Mouse (Mus musculus) kidney, postnatal 4 days (tissue): Measurements from ENCODE around the gene Taf1b.
"Not testable (repeated sequence)": the region's sequence is repeated elsewhere in the genome, so short reads cannot be mapped to it uniquely, and the experiment has no call there.

Experiments used
- DNase-seq, 2 experiments: peaks; one replicate each; pipeline ENCODE4 v3.0.0; 2021; ENCODE audit warnings: mixed read lengths in 2 of 2

Taf1b gene

DNA sequence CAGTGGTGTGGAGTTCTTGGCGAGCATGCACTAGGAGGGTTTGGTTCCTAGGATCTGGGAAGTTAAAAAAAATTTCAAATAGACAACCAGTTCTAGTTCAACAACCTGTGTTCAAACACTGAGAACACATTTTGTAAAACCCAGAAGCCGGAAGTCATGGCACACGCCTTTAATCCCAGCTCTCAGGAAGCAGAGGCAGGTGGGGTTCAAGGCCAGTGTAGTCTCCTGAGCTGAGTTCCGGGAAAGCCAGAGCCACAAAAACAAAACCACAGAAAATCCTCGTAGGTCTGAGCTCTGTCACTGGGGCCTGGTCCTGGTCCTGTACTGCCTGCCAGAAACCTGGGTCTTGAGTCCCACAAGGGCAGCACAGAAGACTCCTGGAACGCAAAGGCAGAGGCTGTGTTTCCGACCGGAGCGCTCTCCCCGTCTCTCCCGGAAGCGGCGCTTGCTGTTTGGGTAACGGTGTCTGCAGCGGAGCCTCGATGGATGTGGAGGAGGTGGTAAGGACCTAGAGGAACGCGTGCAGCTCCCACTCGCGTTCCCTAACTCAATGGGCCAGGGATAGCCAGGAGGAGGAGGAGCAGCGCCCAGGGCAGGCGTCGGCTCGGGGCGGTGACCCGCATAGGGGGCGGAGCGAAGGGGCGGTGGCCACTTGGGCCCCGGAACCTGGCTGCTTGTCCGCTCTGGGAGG, at the start of gene Taf1b:
Taf1b (plus strand) TSS at position 210 of the 691 bp plus-strand sequence.
- peak; percentile 87 to 90 for DNase-seq

DNA sequence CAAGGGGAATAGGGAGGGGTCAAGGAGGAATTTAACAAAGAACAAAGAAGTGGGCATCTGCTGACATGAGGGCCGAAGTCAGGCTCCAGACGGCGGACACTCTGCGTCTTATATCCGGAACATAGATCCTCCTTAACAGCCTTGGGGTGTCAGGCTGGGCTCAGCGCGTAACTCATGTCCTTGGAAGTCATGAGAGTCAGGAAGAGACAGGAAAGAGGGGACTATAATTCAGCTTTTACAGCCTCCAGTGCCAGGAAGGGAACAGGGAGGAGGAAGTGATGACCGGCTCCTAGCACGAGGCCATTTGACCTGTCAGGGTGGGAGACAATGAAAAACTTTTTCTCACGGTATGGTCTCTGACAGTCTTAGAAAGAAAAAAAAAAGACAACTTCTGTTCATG, 37.8 kb upstream of the Taf1b start:
- DNase-seq = peak in 1 of 2 experiments; percentile 7

DNA sequence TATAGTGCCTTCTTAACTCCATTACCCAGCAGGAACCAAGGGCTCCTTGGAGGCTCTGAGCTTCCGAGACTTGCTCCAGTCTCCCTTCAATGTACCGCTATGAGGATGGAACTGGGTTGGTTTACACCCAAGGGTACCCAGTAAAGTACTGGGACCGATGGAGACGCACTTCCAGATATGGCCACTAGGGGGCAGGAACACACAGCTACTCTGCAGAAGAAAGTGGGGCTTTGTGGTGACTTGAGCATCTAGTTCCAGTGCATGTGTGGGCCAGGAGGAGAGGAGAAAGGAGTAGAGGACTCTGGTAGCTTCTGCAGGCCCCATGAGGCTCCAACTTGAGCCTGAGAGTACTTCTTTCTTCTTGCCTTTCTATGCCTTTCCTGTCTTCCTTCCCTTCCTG, 36.0 kb upstream of the Taf1b start:
- DNase-seq = peak in 1 of 2 experiments; percentile 7

DNA sequence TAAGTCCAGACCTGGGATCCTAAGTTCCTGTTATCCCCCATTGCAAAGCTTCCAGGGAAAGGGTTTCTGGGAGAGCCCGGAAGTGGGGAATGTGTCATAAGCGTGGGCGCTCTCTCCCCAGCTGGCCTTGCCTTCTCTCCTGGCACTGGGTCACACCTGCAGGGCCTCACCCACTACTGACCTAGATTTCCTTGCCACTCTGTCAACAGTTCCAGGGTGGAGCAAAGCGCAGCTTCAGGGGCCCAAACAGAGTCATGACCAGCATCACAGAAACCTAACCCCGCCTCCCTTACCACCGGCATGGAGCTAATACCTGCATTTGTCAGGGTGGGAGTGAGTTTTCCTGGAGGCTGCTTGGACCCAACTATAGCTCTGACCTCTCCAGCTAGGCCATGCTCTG, 34.7 kb upstream of the Taf1b start:
- DNase-seq = not testable (repeated sequence)

- DNase-seq = no peak
Observed at GRCm38 (mm10) chr12:24468966-24469365, 29.2 kb upstream of the Taf1b start.

- peak; percentile 72 to 75 for DNase-seq
Observed at GRCm38 (mm10) chr12:24470943-24471342, 27.2 kb upstream of the Taf1b start.

DNA sequence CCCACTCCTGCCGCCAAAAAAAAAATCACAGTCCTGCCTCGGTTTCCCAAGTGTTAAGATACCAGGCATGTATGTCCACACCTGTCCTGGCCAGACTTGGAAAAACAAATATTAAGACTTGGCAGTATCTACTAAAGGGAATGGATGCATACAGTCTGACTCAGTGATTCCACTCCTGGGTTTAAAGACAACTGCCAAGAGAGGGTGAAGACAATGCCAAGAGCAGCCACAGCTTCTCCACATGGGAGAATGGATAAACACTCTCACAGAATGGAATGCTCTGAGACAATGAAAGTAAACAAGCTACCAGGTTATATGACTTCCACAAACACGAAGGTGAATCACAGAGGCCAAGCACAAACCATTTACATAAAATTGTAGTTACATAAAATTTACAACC, 24.9 kb upstream of the Taf1b start:
- no peak for DNase-seq

- DNase-seq = no peak
Observed at GRCm38 (mm10) chr12:24484930-24485329, 13.2 kb upstream of the Taf1b start.

- DNase-seq = no peak
Observed at GRCm38 (mm10) chr12:24486882-24487281, 11.3 kb upstream of the Taf1b start.

DNA sequence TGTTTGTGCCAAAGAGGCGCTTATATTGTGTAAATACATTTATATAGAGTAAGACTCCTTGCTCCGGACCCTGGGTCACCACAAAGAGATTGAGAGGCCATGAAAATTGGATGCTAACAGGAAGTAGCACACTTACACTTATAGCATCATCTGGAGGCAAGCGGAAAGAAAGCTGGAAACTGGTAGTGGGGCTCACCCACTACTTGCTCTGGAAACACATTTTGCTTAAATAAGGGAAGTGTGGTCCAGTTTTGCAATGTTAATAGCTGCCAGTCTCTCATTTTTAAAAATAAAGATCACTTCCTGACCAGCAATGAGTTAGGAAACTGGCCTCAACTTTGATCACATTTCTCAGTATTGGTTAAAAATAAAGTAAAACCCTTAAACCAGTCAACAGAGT, 5.7 kb upstream of the Taf1b start:
- DNase-seq = not testable (repeated sequence)

- DNase-seq = peak; percentile 25 to 41
Observed at GRCm38 (mm10) chr12:24493011-24493410, 5.1 kb upstream of the Taf1b start.

DNA sequence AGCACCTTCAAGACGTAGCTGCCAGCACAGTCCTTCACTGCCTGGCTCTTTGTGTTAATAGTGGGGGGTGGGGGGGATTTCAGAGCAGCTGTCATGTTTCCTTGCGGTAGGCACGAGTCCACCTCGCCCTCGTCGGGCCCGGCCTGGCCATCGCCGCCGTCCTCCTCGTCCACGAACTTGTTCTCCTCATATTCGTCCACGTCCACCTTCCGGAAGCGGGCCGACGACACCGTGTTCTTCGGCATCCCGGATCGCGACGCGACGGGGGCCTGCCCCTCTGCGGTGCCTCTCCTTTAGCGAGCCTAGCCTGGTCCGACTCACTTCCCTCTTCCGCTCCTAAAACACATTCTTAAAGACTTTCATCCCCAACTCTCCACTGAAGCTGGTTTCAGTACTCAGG, 4.7 kb upstream of the Taf1b start:
- peak; percentile 20 to 37 for DNase-seq

- DNase-seq = not testable (repeated sequence)
Observed at GRCm38 (mm10) chr12:24494791-24495190, 3.4 kb upstream of the Taf1b start.

DNA sequence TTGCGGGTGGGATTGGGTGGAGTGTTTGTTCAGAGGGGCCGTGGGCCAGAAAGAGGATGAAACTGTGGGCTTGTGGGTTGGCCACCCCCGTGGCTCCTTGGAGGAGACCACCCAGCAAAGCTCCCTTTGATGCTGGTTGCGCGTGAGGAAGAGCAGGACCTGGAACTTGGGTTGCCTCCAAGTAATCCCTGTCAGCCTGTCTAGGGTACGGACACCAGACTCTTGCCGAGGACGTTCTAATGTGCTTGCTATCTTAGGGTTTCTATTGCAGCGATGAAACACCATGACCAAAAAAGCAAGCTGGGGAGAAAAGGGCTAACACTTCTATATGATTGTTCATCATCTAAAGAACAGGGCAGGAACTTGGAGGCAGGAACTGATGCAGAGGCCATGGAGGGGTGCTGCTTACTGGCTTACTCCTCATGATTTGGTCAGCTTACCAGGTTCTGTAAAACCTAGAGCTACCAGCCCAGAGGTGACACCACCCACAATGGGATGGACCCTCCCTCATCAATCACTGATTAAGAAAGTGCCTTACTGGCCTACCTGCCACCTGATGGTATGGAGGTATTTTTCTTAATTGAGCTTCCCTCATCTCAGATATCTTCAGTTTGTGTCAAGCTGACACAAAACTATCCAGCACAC, 804 bp downstream of the Taf1b start:
- not testable (repeated sequence) for DNase-seq

GRCm38 (mm10) chr12:24517118-24517517, 19.0 kb downstream of the Taf1b start:
- no peak for DNase-seq

DNA sequence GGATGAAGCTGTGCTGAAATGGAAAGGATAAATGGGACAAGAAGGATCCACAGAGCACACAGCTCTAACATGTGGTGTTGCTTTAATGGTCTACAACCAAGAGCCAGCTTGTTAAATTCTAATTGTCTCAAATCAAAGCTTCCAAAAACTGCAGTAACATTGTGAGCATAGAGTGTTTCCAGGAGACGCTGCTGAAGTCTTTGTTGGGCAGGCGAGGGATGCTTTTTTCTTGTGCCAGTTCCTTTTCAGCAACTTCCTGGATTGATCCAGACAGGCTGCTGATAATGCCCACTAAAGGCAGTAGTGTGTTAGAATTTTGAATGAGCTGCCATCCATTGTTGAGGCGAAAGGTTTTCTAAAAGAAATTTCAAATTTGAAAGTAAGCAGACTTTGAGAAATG, 22.9 kb downstream of the Taf1b start:
- no peak for DNase-seq

DNA sequence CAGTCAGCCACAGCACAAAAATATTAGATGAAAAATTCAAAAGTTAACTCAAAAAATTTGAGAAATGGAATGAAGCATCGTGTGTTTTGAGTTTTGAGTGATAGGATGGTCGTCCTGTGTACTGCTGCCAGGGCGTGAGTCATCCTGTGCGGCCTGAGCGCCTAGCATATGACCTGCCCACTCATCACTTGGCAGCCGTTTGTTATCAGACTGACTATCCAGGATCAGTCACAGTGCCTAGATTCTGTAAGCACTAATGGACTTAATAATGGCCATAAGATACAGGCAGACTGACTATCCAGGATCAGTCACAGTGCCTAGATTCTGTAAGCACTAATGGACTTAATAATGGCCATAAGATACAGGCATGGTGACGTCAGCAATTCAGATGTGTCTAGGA, 26.9 kb downstream of the Taf1b start:
- not testable (repeated sequence) for DNase-seq

DNA sequence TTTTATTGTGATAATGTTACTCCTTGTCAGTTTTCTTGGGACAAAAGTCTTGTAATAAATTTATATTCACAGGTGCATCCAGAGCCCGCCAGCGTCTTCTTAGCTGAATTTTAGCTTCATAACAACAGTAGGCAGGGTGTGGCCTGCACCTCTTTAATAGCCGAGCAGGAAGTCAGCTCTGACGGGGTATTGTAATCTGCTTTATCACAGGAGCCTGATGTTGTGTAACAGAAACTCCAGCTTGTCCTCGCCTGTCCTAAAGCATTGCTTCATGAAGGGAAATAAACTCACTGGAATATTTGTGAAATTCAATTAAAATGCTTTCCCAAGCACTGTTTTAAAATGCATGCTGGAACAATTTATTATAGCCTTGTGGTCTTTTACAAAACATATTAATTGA, 38.2 kb downstream of the Taf1b start:
- no peak for DNase-seq

DNA sequence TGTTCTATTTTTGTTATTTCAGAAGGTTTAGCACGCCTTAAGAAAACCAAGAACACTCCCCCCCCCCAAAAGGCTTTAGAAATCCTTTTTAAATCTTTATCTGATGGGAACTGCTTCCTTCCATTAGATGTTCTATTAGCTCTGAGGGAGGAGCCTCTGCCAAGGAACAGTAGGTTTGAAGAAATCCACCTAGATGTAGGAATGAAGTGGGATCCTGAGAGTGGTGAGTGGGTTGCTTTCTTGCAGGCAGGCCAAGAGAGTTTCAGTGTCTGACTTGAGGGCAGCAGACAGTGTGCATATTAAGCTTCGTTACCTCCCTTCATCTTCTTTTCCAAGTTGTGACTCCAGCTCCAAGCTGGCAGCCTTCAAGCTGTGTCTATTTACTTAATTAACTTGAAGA, 39.0 kb downstream of the Taf1b start:
- DNase-seq = no peak

GRCm38 (mm10) chr12:24537965-24538364, 39.8 kb downstream of the Taf1b start:
- no peak for DNase-seq

DNA sequence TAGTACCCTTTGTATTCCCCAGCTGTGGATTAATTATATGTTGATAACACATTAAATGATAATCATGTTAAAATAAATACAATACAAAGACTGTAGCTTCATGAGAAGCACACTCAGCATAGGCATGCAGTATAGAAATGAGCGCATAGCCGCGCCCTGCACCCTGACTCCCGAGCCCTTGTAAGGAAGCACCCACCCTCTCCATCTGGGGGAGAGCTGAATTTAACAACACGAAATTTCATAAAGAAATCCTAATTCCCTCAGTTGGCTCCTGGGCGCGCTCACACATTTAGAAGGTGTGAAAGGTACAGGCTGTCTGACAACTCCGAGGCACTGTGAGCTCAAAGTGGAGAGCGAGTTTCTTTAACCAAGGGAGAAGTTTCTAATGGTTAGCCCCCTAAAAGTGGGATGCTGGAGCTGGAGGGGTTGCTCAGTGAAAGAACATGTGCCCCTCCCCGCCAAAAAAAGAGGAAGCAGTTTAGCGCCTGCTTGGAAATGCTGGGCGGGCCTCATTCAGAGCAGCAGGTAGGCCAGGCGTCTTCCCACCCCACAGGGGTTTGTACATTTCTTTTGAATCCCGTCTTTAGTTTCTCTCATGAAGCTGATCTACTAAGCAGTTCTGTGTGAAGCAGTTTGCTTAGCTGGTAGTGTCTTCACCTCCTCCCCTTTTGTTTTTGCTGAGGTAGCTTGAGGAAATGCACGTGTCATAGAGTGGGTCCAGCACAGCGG, 43.4 kb downstream of the Taf1b start:
- DNase-seq = no peak

DNA sequence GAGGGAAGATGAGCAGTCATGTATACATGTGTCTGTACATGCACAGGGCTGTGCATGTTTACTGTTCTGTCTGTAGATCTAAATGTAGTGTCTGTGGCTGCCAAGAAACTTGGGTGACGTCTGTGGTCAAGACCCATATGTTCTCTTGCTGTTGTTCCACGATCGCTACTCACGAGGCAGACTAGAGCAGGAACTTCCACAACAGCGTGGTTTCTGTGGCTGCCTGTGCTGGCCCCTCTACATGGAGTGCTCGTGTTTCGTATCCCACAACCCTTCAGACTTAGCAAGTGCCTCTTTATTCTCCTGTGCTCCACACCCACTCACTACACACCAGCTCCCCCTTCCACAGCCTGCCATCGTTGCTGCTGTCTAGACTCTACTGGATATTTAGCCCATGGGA, 49.5 kb downstream of the Taf1b start:
- DNase-seq = no peak

DNA sequence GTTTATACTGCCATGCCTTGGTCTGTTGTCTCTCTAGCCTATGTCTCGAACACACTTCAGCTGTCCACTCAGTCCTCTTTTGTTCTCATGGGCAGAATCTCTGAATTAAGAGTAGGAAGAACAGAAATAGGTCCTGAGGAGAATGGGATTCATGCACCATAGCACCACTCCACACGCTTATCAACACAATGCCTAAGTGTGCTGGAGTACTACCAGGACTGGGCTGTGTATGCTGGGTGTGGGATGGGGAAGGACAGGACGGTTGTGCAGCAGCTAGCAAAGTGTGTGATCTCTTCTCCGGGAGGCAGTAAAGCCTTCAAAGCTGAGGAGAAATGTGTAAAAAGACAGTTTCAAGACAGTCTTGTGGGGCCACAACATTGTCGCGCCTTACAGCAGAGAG, 50.7 kb downstream of the Taf1b start:
- no peak for DNase-seq

DNA sequence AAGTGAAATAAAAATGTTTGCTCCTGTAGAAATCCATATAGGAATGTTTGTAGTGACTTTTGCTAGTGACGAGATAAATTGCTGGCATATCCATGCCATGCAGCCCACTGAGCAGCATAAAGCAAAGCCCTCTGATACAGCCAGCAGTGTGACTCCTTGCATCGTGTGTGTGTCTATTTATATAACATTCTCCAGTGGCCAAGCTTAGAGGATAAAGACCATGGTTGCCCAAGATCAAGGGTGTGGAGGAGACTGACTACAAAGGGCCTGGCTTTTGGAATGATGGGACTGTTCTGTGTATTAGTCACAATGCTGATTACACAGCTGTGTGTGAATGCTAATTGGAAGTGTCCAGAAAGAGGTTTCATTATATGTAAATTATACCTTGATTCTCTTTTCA, 54.4 kb downstream of the Taf1b start:
- DNase-seq = no peak
